Mouse (Mus musculus) ES-E14 (cell line): ENCODE measurements around the gene Il15ra. TPM values are rescaled to one million over a fixed set of nuclear protein-coding genes. Genes with fewer than 3 reads are reported as not detected.
"Not testable (repeated sequence)": the region's sequence is repeated elsewhere in the genome, so short reads cannot be mapped to it uniquely, and the experiment has no call there.

ENCODE experiments used
- DNase-seq: peaks from one replicate; pipeline ENCODE4 v3.0.0-alpha.2; 2013; ENCODE audit warnings: low read depth, low spot score
- H3K27ac ChIP-seq: 2 replicates; pipeline ENCODE4 v1.5.1; 2012; ENCODE audit warnings: low read depth, mild to moderate bottlenecking, low read length, moderate library complexity, mixed read lengths; ENCODE audit not compliant: poor library complexity, insufficient read depth, severe bottlenecking
- H3K36me3 ChIP-seq: 2 replicates; pipeline ENCODE4 v1.6.1; 2012; ENCODE audit warnings: mild to moderate bottlenecking, low read length, moderate library complexity, mixed read lengths; ENCODE audit not compliant: control insufficient read depth, poor library complexity, insufficient read depth, severe bottlenecking
- H3K4me1 ChIP-seq, 2 experiments: fragments of 150-350 bp in 1 of 2; sonication (generic) in 1 of 2; 2 replicates each; pipeline ENCODE4 v1.6.1; 2012; ENCODE audit warnings: low read length in 2 of 2, mild to moderate bottlenecking in 1 of 2, mixed read lengths in 1 of 2; ENCODE audit not compliant: control insufficient read depth in 2 of 2, insufficient read depth in 2 of 2, poor library complexity in 1 of 2
- H3K4me3 ChIP-seq, 2 experiments: fragments of 150-350 bp in 1 of 2; sonication (generic) in 1 of 2; 2 replicates each; pipeline ENCODE4 v1.5.1; 2012; ENCODE audit warnings: low read length in 2 of 2, low read depth in 1 of 2, mild to moderate bottlenecking in 1 of 2, mixed read lengths in 1 of 2; ENCODE audit not compliant: insufficient read depth in 1 of 2, poor library complexity in 1 of 2, severe bottlenecking in 1 of 2
- H3K9ac ChIP-seq: 2 replicates; pipeline ENCODE4 v1.6.1; 2012; ENCODE audit warnings: low read depth, mild to moderate bottlenecking, low read length, mixed read lengths; ENCODE audit not compliant: poor library complexity, insufficient read depth, severe bottlenecking
- H3K9me3 ChIP-seq: fragments of 150-350 bp; sonication (generic); 2 replicates; pipeline ENCODE4 v1.6.1; 2012; ENCODE audit warnings: low read depth, mild to moderate bottlenecking, low read length; ENCODE audit not compliant: control insufficient read depth, insufficient read depth
- CHD2 ChIP-seq: IDR thresholded peaks from 2 replicates; pipeline ENCODE4 v1.6.1; 2014; ENCODE audit warnings: mild to moderate bottlenecking, low read depth, low read length, inconsistent platforms
- HCFC1 ChIP-seq: IDR thresholded peaks from 2 replicates; pipeline ENCODE4 v1.6.1; 2012; ENCODE audit warnings: low read length, inconsistent platforms, borderline replicate concordance; ENCODE audit not compliant: insufficient read depth
- MAFK ChIP-seq: IDR thresholded peaks from 2 replicates; pipeline ENCODE4 v1.6.1; 2014; ENCODE audit warnings: mild to moderate bottlenecking, low read depth, low read length, inconsistent platforms; ENCODE audit not compliant: insufficient read depth
- ZC3H11A ChIP-seq: IDR thresholded peaks from 2 replicates; pipeline ENCODE4 v1.6.1; 2012; ENCODE audit warnings: low read depth, mild to moderate bottlenecking, inconsistent platforms, low read length, borderline replicate concordance
- ZNF384 ChIP-seq: IDR thresholded peaks from 2 replicates; pipeline ENCODE4 v1.6.1; 2012; ENCODE audit warnings: low read depth, low read length, inconsistent platforms
- in situ Hi-C, 2 experiments: fragments of 600-800 bp; cut with MboI; formaldehyde crosslinking; loops; one replicate each; pipeline ENCODE4 v1.15.1; 2025; ENCODE audit warnings: low sequenced_read_pairs in 2 of 2, inconsistent platforms in 1 of 2; ENCODE audit not compliant: unreplicated experiment in 2 of 2
- total RNA-seq: library from RNA; depleted of rRNA; stranded (reverse); fragments of 300-350 nt; gene quantifications from 2 replicates; pipeline ENCODE4 v1.2.3, GENCODE M21; 2012

Gene Il15ra
- total RNA-seq, 1 experiment, result 2.4 TPM

DNA sequence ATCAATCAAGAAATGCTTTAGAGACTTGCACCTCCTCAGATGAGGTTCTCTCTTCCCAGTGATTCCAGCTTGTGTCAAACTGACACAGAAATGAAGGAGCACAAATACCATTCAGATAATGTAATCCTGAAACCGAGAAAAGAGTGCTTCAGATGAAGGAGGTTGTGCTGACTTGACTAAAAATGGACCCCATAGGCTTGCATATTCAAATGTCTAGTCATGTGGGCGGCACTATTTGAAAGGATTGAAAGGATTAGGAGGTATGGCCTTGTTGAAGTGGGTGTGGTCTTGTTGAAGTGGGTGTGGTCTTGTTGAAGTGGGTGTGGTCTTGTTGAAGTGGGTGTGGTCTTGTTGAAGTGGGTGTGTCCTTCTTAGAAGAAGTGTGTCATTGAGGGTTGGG lies 5.2 kb upstream of the Il15ra start:
- Histone ChIP-seq H3K4me3 (no peak overlapping the region), H3K9ac (no peak overlapping the region), H3K36me3 (no peaks in the 10 kb centered on the region), H3K4me1 (no peaks in the 10 kb centered on the region), H3K27ac (no peak overlapping the region), H3K9me3 (no peaks in the 10 kb centered on the region)
- TF ChIP-seq ZNF384, result no peak
- TF ChIP-seq MAFK, result peak; percentile 87
- TF ChIP-seq ZC3H11A, result no peak
- TF ChIP-seq CHD2, result no peak
- DNase-seq, result no peak
- in situ Hi-C loops, result no loop called here

DNA sequence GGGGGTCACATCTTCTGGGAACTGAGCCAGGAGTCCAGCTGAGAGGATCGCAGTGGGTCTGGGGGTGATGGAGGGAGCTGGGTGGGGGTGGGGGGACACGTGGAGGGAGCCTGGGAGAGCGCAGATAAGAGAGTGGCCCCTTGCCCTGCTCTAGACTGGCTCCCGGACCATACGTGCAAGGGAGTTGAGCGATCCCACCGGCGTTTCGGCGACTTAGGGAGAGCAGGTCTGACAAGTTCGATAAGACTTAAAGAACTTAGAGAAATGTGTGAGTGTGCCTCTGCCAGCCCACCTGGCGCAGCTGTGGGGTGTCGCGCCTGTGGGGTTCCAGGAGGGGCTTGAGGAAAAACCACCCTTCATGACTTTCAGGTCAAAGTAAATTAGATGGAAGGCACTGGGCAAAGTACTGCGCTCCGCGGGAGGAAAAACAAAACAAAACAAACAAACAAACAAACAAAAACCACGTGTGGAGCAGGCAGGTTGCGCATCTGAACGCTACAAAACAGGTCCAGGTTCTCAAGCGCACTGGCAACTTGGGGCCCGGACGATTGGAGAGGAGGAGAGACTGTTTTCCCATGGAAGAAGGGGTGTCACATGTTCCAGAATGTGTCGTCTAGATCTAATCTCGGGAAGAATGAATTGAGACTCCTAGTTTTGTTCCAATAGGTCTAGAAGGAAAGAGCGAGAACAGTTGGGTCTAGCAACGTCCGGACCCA lies 1.1 kb downstream of the Il15ra start:
- in situ Hi-C loops, result no loop called here
- TF ChIP-seq CHD2 (no peak), ZNF384 (no peak), HCFC1 (no peak), ZC3H11A (no peak), MAFK (no peak)
- no peak overlapping the region for H3K27ac ChIP-seq

DNA sequence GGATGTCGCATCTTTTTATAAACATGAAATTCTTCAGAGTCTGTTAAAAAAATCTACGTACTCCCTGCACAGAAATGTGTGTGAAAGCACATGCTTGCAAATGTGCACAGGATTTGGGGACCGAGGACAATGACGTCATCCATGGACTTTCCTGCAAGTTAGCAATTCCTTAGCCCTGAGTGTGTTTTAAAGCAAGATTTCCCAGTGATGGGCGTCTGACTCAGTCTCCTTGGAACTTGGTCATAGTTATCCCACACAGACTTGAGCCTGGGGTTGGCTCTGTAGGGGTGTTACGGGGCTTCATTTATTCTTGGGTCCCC lies 1.6 kb downstream of the Il15ra start:
- no peaks in the 10 kb centered on the region for H3K9me3 ChIP-seq
- H3K4me1 ChIP-seq, result peaks cover 0 to 6% of the 10 kb centered on the region in 2 experiments; a peak in 2 of 4 replicates
- H3K36me3 ChIP-seq, result no peaks in the 10 kb centered on the region
- DNase-seq, result no peak
- TF ChIP-seq MAFK, result no peak
- no peak for TF ChIP-seq ZNF384
- no peak for TF ChIP-seq CHD2
- TF ChIP-seq ZC3H11A, result no peak
- TF ChIP-seq HCFC1, result no peak
- in situ Hi-C loops, result no loop called here
- H3K4me3 ChIP-seq, result 0 out of 4 replicates have a peak overlapping the region, but pooled peaks of 1 of the 2 experiments have one; percentile 60
- H3K27ac ChIP-seq, result no peak overlapping the region
- H3K9ac ChIP-seq, result no peak overlapping the region

More for the DNA sequence above, 1.1 kb downstream of the Il15ra start:
- H3K36me3 ChIP-seq, result no peaks in the 10 kb centered on the region
- 0 out of 2 replicates have a peak overlapping the region, but pooled peaks have one; percentile 27 for H3K9ac ChIP-seq
- H3K9me3 ChIP-seq, result no peaks in the 10 kb centered on the region
- peaks cover 0 to 6% of the 10 kb centered on the region in 2 experiments; a peak in 2 of 4 replicates for H3K4me1 ChIP-seq
- H3K4me3 ChIP-seq, result peak overlapping the region; percentile 60
- no peak for DNase-seq

DNA sequence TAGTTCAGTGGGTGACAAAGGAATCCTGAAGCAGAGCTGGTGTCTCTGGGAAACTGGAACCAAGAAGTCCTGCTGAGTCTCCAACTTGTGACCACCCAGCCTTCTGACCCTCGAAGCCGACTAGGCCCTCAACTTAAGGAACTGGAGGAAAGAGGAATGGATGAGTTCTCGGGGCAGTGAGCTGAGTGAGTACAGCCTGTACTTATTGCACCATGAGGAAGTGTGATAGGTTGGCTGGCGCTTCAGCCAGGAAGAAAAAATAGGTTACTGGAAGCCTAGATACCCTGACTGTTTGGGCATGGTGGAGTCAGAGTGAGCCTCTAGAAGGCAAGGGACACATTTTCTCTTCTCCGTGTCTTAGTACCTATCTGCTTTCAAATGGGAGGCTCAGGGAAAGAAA lies 3.4 kb downstream of the Il15ra start:
- no peak overlapping the region for H3K27ac ChIP-seq
- in situ Hi-C loops, result no loop called here

DNA sequence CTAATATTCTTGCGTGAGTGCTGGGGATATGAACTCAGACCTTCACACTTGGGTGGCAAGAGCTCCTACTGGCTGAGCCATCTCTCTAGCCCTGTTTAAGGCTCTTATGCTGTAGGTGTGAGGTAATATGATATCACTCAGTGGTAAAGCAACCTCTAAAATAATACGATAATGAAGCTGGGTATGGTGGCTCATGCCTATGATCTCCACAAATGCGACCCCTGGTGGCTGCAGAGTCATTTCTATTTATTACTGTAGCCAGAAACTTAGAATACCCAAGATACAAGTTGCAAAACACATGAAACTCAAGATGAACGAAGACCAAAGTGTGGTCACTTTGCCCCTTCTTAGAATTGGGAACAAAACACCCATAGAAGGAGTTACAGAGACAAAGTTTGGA lies 5.0 kb downstream of the Il15ra start:
- in situ Hi-C loops, H3K36me3 ChIP-seq, H3K9me3 ChIP-seq, H3K27ac ChIP-seq, DNase-seq, H3K9ac ChIP-seq, H3K4me1 ChIP-seq, H3K4me3 ChIP-seq: not testable (repeated sequence)

More for the DNA sequence above, 3.4 kb downstream of the Il15ra start:
- H3K4me3 ChIP-seq, result no peak overlapping the region
- no peak overlapping the region for H3K9ac ChIP-seq
- TF ChIP-seq HCFC1 (no peak), CHD2 (no peak), ZNF384 (no peak), ZC3H11A (no peak), MAFK (no peak)
- H3K4me1 ChIP-seq, result peaks cover 0 to 6% of the 10 kb centered on the region in 2 experiments; a peak in 2 of 4 replicates
- H3K36me3 ChIP-seq, result no peaks in the 10 kb centered on the region
- H3K9me3 ChIP-seq, result no peaks in the 10 kb centered on the region
- DNase-seq, result no peak
